Mouse (Mus musculus) heart, adult 8-10 months (tissue): ENCODE data around the gene Fzr1. TPM values are rescaled to one million over a fixed set of nuclear protein-coding genes. Genes with fewer than 3 reads are reported as not detected.

Experiments used
- DNase-seq: peaks from one replicate; pipeline ENCODE4 v3.0.0; 2022; ENCODE audit warnings: low spot score
- total RNA-seq, 4 experiments: library from RNA; stranded (reverse); gene quantifications; 2 replicates each; pipeline ENCODE4 v1.2.4; 2022

Gene Fzr1
- total RNA-seq, 4 experiments from 2014 or later, result 25.9 to 39.0 (median 32.2) TPM

DNA sequence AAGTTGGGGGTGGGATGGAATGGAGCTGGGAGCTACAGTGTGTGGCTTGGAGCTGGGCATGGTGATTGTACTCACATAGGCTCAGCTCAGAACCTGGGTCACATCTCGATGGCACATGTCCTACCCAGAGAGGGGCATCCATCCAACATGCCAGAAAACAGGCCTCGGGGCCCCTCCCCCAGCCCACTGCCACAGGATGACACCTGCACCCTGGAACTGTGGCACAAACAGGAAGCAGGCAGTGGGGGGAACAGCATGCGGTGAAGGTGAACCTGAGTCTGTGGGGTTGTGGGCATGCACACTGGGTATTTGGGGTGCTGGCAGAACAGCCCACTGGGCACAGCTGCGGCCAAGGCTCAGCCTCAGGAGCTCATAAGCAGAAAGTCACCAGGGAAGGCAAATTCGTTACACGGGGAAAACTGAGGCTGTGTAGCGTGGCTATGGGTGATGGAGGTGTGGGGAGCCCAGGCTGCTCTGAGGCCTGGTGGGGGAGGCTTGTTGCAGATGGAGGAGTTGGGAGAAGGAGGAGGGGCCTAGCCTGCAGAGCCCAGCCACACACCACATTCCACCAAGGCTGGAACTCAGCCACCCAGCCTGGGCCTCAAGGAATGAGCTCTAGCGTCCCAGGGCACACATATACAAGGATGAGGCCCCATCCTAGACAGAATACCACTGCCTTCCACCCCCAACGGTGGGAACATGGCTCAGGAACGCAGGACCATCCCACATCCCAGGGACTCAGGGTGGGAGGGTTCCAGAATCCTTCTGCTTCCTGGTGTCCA, 48.9 kb downstream of the Fzr1 start:
- no peak for DNase-seq

DNA sequence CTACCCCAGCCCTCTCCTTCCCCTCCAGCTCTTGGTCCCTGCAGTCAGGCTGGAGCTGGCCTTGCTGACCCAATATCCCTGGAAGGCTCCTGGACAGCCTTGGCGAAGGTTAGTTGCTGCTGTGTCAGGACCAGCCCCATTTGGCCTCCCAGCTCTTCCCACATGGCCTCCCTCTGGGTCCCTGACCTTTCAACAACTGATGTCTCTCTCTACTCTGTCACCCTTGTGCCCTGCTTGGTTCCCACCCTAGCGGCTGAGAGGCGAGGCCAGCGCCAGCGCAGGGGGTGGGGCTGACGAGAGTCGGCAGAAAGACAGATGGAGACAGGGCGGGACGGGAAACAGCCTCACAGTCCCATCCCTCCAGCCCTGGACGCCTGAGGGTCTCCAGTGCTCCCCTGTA, 49.9 kb downstream of the Fzr1 start, which contains the start of gene Tbxa2r:
TSS of gene Tbxa2r (plus strand) at position 346 of the 400 bp plus-strand sequence.
- DNase-seq, result peak; percentile 61

GRCm38 (mm10) chr10:81327959-81328358, 50.4 kb downstream of the Fzr1 start:
- DNase-seq, result no peak

- DNase-seq, result peak; percentile 76
Observed at GRCm38 (mm10) chr10:81326858-81327257, 51.5 kb downstream of the Fzr1 start.

GRCm38 (mm10) chr10:81325781-81326180, 52.5 kb downstream of the Fzr1 start:
- no peak for DNase-seq

GRCm38 (mm10) chr10:81325176-81325575, 53.1 kb downstream of the Fzr1 start:
- DNase-seq, result no peak

GRCm38 (mm10) chr10:81323791-81324530, 54.4 kb downstream of the Fzr1 start:
- no peak for DNase-seq

DNA sequence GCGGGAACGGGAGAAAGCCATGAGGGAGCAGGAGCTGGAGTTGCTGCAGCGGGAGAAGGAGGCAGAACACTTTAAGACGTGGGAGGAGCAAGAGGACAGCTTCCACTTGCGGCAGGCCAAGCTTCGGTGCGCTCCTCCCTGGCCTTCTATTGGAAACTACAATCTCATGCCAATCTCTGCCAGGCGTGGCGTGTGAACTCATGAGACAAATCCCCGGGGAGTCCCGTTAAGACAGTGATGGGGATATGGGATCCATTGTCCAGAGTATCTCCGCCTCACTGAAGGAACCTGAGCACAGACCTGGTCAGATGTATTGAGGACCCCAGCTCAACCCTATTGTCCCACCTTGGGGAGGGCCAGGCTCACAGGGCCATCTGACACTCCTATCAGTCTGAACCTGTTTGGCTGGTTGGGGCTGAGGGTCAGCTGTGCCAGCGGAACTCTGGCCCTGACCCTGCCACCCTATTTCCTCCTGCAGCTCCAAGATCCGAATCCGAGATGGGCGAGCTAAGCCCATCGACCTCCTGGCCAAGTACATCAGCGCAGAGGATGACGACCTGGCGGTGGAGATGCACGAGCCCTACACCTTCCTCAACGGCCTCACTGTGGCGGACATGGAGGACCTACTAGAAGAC, 55.1 kb downstream of the Fzr1 start:
- DNase-seq, result no peak

GRCm38 (mm10) chr10:81322444-81322843, 55.9 kb downstream of the Fzr1 start:
- no peak for DNase-seq

DNA sequence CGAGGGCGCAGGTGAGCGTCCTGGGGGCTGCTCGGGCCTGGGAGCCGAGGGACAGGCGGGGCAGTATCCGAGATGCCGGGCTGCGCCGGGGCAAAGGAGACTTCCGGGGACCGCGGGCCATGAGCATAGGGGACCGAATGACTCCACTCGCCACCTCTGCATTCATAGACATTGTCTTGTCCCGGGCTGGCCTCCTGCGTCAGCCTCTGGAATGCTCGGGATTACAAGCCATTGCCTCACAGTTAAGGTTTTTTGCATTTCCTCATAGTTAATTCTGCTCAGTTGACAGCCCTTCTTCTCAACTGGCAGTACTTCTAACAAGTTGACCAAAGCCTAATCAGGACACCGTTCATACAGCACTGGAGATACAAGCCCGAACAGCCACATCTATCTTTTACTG, 56.9 kb downstream of the Fzr1 start:
- DNase-seq, result no peak

DNA sequence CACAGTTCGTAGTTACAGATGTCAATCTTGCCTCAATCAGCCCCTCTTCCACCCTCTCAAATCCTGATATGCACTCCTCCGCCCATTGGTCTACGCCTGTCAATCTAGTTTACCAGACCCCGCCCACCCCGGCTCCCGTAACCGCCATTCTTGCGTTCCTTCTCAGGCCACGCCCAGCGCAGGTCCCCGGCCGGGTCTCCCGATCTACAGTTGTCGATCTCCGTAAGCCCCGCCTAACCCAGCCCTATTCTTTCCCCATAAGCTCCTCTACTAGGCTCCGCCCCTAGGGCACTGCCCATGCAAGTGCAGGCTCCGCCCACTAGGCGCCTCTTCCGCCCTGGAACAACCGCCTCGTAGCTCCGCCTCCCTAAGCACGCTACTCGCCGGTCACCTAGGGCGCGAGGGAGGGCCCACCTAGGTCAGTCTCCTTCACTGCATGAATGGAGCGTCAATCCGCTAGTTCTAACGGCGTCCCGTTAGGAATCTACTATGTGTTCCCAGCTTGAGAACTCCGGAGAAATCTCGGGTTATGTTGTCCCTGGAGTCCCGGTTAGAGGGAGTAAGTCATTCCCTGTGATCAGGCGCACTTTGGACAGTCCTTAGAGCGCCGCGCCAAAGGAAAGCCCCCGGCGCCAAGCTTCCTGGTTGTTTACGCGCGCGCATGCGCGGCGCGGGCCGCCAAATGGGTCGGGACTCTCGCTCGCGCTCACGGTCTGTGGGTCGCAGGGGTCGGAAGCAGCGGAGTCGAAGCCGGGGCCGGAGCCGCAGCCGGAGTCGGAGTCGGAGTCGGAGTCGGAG, 57.6 kb downstream of the Fzr1 start, which contains the start of gene Cactin:
TSS of gene Cactin (plus strand) at position 554 of the 798 bp plus-strand sequence.
- peak; percentile 99 for DNase-seq

- DNase-seq, result no peak
Observed at GRCm38 (mm10) chr10:81319741-81320549, 58.4 kb downstream of the Fzr1 start.

DNA sequence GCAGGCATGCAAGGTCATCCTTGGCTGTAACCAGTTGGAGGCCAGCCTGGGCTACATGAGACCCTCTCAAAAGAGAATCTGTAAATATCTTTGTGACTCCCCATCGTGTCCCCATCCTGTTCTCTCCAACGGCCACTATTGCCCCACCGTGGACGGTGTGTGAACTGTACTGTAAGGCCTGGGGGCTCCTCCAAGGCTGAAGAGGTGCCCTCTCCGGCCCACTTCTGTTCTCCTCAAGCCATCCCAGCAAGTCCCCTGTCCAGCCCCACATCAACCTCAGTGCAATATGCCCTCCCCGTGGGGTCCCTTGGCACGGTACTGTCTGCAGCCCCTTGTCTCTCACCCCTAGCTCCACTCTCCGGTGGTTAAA, 59.0 kb downstream of the Fzr1 start:
- DNase-seq, result no peak

GRCm38 (mm10) chr10:81318589-81319329, 59.6 kb downstream of the Fzr1 start:
- DNase-seq, result no peak

GRCm38 (mm10) chr10:81317273-81317672, 61.0 kb downstream of the Fzr1 start:
- no peak for DNase-seq

- no peak for DNase-seq
Observed at GRCm38 (mm10) chr10:81316338-81317060, 61.8 kb downstream of the Fzr1 start.
